Mouse (Mus musculus) frontal cortex, postnatal 10 days (tissue): ENCODE results near the gene Bcl2l2.

Experiments
- DNase-seq, 2 experiments: peaks; one replicate each; pipeline ENCODE4 v3.0.0; 2022; ENCODE audit warnings: low spot score in 2 of 2, mixed read lengths in 1 of 2

The Bcl2l2 gene

GRCm38 (mm10) chr14:54936831-54937160, 53.6 kb downstream of the Bcl2l2 start:
- DNase-seq, result no peak

GRCm38 (mm10) chr14:54937361-54938182, 54.4 kb downstream of the Bcl2l2 start:
- no peak for DNase-seq
